7 mouse cellular contexts compared by ENCODE assay signal in the genomic region with DNA sequence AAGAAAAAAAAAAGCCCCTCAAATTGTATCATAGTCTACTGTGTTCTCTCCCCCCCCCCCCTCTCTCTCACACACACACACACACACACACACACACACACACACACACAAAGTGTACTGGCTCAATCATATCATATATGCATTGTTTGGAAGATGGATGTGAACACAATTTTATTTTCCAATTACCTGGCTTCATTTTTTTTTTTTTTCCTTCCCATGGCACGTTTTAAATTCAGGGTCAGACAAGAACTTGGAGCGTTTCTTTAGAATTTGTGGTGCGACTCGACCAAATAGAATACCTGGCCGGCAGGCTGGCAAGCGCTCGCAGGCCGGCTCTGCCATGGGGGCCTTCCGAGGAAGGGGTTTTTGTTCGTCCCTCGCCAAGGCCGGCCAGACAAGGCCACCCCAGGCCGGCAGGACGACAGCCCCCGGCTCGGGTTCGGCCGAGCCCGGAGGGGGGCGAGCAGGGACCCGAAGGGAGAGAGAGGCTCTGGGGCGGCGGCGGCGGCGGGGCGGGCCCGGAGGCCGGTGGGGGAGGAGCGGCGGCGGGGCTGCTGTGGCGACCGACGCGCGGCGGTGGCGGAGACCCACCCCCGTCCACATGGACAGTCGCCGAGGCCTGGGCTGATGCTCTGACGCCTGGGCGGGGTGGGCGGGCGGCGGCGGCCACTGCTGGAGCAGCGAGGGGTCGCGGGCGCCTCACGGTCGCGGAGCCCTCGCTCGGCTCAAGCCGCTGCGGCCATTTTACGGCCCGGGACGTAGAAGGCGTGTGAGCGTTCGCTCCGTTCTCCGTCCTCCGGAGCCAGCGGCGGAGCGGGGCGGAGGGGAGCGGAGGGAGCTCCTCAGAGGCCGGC. TPM values are rescaled to one million over a fixed set of nuclear protein-coding genes. Genes with fewer than 3 reads are reported as not detected.
DNase-seq lines count a peak whose midpoint lies in the region; TF ChIP-seq lines count a peak whose summit lies in the region.

A gene (plus strand): TSS at position 537 of the 854 bp plus-strand sequence.

- peak; percentile 62 to 80 for DNase-seq in adrenal gland, adult 18-20 months (ENCODE audit: low spot score in 2 of 2)
- DNase-seq in embryo, embryonic 10 days (ENCODE audit: low spot score) = peak; percentile 88
- DNase-seq in gastrocnemius, postnatal 14 days = peak; percentile 84
- peak; percentile 79 for DNase-seq in induced T-regulatory cell, adult 2 months (ENCODE audit: low read depth)
- peak in 1 of 2 experiments; percentile 75 for DNase-seq in left cerebral cortex, postnatal 36 days (ENCODE audit: low spot score in 2 of 2)
- DNase-seq in mesoderm, embryonic 11.5 days (ENCODE audit: low read depth, low spot score) = peak; percentile 79

- peak; percentile 53; the same call in 1 of the 2 replicates for TF ChIP-seq POLR2A in small intestine, adult 2 months (IDR thresholded peaks at IDR 0.05; ENCODE audit: low read depth, low read length)

- intact Hi-C loops in gastrocnemius, postnatal 14 days (cut with DNase I; ENCODE audit: low total_unique reads) = no loop called here
- intact Hi-C loops in left cerebral cortex, postnatal 36 days (cut with DNase I) = loop anchor here (2.0 kb wide), 1 partner anchor 98 kb away; a partner anchor contains a TSS

- H3K27me3 ChIP-seq in small intestine, adult 2 months (ENCODE audit: control insufficient read depth, insufficient read depth, low read length) = no peaks in the 10 kb centered on the region

- H3K4me3 ChIP-seq in small intestine, adult 2 months (ENCODE audit: low read depth, low read length) = peak within 1 kb of the TSS; percentile 99

- TF ChIP-seq CTCF in small intestine, adult 2 months (IDR thresholded peaks at IDR 0.05; ENCODE audit: extremely low read depth, insufficient read length, insufficient replicate concordance, low read depth, low read length) = no peak

- peak within 1 kb of the TSS; percentile 93 for H3K27ac ChIP-seq in small intestine, adult 2 months (ENCODE audit: insufficient read depth, low read depth, low read length)

- peaks cover under 1% of the 10 kb centered on the region; the same call in 1 of the 2 replicates for H3K4me1 ChIP-seq in small intestine, adult 2 months (ENCODE audit: control insufficient read depth, insufficient read depth, insufficient read length, low read length)

- no peaks in the 10 kb centered on the region for H3K36me3 ChIP-seq in small intestine, adult 2 months (ENCODE audit: control insufficient read depth, insufficient read depth, low read length)

- under 1% methylated on average over 74 of the region's 74 CpGs for WGBS in small intestine, adult 2 months

RNA-seq across cellular contexts. Expression of the gene that starts here (rescaled TPM):
- 100 to 1,000 TPM in 1 of 2 experiments, 10 to 100 TPM in 1; 99.2 to 111 TPM for total RNA-seq in adrenal gland, adult 18-20 months (2021)
- total RNA-seq in gastrocnemius, postnatal 14 days (2021) = 10 to 100 TPM; 48.5 to 53.1 TPM
- total RNA-seq in left cerebral cortex, postnatal 36 days (2021) = 100 to 1,000 TPM in 1 of 2 experiments, 10 to 100 TPM in 1; 92.4 to 114 TPM
- 9.1 and 14.9 TPM in 2 replicates for polyA plus RNA-seq in small intestine, adult 2 months (2012; rRNA removed)
